Mouse (Mus musculus): ENCODE data around the gene Ptprk.

Ptprk gene

DNA sequence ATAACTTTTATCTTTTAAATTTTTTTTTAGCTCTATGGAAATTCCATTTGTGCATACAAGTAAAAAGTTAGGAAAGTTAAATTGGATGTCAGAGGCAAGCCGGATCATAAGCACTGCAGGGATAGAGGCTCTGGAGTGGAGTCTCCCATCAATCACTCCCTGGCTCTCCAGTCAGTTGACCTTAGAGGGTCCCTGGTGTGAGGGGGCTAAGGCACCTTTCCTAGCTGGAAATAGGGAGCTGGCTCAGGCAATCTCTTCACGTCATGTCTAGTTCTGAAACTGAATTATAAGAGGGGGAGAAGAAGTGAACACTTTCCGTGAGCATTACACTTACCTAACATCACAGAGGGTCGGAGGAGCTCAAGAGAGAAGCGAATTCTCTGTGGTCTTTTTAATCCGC, 110.1 kb downstream of the Ptprk start:
- no peak for DNase-seq (ENCODE audit: low spot score)

DNA sequence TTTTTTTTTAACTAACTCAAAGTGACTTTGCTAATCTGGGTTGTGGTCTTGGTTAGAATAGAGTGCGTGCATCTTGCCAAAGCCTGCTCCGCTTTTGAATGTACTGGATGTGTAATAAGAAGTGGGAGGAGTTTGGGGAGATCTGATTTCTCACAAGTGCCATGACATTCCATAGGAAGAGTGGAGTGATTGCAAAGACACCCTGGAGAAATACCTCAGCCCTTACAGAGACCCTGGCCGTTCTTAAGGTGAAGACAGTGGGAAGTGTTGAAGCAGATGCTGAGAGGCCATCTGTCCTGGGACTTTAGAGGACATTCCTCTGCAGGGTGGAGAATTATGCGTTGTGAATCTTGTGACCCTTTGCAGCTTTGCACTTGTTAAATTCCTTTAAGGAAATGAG, 110.7 kb downstream of the Ptprk start:
- no peak for DNase-seq (ENCODE audit: low spot score)

DNA sequence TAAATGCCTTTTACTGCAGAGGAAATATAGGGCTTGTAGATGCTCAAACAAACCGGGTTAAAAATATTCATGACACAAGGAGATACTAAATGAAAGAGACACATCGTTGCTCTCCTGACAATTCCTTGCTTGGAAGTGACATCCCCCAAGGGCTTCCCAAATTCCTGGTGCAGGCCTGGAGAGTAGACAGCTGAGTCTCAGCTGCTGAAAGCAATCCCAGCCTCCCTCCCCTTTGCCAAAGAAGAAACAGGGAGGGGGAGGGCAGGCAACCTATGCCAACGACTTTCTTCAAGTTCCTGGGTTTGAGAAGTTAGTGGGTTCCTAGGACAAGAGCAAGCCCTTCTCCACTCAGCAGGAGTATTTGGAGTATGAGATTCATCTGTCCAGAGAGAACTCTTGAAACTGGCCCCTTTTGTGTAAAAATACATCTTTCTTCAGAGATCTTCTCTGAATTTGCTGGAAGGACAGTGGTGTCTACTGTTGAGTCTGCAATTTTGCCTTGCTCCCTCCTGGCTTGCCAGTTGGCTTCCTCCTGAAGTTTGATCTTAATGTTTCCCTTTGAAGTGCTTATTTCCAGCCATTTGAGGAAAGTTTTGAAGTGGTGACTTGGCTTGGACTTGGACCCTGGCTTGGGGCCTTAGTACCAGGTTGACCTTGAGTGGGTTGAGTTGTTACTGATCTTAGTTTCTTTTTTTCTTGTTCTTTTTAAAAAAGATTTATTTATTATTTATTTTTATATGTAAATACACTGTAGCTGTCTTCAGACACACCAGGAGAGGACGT, 111.6 kb downstream of the Ptprk start:
- no peak for DNase-seq (ENCODE audit: low spot score)

DNA sequence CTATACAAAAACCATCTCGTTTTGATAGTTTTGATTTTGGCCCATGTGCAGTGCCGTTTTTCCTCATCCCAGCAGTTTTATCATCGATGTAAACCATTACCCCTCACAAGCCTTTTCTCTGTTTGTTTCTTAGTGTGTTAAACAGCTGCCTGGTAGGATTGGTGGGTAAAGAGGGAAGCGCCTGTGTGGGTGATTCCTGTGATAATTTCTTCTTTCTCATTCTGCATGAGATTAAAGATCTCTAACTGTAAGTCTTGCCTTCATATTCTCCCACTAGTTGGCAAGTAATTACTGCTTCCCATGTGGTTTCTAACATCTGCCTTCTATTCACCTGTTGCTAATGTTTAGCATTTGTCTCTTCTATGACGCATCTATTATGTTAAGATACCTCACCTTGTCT, 116.8 kb downstream of the Ptprk start:
- DNase-seq (ENCODE audit: low spot score) = no peak

DNA sequence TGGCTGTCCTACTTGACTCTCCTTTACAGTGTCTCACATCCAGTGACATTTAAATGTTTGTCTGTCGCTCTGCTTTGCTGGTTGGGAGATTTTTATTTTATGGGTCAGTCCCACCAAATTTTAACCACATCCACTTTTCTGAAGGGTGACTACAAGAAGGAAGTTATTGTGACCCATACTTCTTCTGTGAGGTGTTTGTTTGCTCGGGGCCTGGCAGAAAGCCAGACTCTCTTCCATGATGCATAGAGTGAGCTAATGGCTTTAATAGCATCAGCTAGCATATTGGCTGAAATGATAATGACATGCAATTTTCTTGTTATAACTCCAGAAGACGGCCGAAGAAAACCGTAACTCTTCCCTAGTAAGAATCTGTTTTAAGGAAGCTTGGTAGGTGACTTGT, 119.0 kb downstream of the Ptprk start:
- no peak for DNase-seq (ENCODE audit: low spot score)

DNA sequence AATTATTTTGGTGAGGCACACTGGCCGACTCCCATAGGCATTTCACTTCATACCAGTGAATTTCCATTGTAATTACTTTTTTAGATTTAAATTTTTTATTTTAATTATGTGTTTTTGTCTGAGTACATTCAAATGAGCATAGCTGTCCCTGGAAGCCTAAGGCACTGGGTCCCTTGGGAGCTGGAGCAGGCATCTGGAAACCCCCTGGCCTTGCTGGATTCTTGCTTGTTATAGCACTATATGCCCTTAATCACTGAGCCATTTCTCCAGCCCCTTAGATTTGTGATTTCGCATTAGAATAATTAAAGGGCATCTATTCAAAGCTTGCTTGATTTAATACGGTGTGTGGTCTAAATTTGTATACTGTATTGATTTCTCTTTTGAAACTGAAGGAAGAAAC, 126.0 kb downstream of the Ptprk start:
- DNase-seq (ENCODE audit: low spot score) = no peak

DNA sequence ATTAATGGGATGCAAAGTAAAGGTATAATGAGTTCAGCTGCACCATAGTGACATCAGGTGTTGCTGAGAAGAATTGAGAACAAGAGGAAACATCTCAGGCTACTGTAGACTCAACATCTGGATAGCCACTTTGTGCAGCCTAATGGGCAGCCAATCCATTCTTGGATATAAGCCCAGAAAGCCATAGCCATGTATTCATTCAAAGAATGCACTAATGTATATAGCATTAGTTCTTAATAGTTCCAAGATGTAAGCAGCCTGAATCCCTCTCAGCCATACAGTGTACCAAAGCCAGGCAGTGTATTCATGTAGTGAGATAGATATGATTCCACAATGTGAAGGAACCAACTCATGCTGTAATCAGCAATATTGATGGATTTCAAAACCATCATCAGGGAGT, 134.8 kb downstream of the Ptprk start:
- no peak for DNase-seq (ENCODE audit: low spot score)

DNA sequence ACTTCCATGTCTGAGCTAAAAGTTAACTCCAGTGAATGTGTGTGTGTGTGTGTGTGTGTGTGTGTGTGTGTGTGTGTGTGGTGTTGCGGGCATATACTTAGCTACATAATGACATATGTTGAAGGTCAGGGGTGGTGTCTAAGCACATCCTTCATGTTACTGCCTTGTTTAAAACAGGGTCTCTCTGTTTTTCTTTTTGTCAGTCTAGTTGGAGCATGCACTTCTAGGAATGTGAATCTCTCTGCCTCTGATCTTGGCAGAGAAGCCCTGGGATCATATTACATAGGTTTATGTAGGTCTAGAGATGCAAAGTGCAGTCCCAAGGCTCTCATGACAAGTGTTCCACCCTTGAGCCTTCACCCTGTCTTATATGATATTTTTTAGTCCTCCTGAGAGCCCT, 137.5 kb downstream of the Ptprk start:
- no peak for DNase-seq (ENCODE audit: low spot score)

DNA sequence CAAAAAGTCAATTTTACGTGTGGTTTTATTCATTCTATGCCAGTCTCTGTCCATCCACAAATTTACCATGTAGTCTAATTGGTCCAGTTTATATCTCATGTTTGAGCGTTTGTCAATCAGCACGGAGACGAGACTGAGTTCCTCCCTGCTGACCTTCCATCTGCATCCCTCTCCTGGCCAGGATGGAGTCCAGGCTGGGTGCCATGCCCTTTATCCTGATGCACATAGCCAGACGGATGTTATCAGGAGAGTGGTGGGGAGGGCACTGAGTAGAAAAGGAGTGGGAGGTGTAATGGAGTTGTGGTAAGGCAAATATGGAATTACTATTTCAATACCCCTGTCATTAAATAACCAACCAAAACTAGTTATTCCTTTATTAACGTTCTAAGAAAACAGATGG, 140.5 kb downstream of the Ptprk start:
- no peak for DNase-seq (ENCODE audit: low spot score)

DNA sequence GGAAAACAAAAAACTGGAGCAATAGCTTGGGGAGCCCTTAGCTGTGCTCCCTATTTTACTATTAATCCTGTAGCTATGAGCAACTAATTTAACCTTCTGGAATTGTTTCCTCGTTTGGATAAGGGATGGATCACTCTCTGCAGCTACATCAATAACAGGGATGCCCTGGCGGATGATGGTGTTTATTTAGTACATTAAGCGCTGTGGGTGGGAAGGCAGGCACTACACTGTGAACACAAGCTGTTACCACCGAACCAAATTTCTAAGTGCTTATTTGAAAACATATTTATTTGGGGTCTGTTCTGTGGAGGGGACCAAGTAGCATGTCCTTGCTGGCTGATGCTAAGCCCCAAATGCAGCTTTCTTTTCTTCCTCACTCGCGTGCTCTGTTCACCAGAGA, 149.0 kb downstream of the Ptprk start:
- no peak for DNase-seq (ENCODE audit: low spot score)

DNA sequence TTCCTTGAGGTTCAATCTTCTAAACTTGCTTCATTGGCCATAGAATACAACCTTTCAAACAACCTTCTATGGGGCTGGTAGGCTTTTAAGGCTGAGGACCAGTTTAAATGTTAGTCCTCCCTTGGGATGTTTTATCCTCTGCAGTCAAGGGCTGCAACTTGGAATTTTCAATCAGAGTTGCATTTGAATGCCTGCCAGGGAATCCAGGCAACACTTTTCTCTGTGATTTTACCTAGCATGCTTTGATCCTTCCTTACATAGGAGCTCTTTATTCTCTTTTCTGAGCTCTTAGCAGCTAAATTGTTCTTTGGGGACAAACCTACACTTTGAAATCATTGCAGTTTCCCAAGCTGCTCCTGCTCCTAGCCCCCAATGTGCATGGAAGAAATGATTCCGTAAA, 149.8 kb downstream of the Ptprk start:
- no peak for DNase-seq (ENCODE audit: low spot score)

DNA sequence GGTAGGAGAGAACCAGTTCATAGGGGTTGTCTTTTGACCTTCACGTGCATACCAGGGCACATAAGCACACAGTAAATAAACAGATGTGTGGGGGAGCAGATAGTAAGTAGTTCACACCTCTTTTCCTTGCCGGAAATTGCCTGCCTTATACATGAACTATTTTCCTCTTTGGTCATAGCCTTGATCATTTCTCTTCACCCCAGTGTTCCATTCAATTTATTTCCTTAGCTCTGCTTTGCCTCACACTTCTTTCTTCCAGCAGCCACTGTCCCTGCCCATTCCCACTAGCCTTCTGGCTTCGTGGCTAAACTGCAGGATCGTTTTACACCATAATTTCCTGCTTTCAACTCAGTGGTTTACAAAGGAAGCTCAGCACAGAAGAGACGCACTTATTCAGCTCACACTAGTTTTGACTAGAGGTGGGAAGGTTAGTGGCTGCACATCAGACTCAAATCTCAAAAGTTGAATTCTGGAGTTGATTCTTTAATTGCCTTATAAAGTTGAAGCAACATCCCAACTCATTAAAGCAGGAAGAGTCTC, 151.0 kb downstream of the Ptprk start:
- DNase-seq (ENCODE audit: low spot score) = no peak

DNA sequence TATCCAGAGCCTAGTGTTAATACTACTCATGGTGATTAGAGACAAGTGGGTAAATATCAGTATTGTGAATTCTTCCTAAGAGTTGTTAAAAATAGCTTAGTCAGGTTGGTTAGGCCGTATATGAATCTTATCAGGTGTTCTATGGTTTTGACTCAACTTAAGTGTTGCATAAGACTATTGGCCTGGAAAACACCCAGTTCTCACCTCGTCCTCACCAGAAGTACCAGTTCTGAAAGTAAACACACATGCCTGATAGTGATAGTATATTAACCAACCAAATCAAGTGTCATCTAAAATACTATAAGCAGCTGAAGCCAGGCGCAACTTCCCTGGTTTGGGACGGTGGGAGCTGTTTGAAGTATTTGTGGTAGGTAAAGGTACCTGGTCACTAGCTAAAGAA, 153.1 kb downstream of the Ptprk start:
- DNase-seq (ENCODE audit: low spot score) = no peak

DNA sequence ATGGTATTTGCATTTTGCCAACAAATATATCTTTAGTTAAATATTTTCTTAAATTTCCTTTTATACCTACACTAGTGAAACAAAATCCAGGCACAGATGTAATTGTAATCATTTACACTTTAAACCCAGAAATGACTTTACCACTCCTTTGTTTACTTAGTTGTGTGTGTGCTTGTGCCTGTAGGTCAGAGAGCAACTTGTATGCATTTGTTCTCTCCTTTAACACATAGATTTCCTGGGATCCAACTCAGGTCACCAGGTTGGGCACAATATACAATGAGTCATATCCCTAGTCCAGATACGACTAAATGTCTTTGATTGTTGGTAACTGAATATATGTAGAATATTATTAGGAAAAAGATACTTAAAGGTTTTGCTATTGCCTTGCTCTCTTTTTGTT, 153.6 kb downstream of the Ptprk start:
- no peak for DNase-seq (ENCODE audit: low spot score)

DNA sequence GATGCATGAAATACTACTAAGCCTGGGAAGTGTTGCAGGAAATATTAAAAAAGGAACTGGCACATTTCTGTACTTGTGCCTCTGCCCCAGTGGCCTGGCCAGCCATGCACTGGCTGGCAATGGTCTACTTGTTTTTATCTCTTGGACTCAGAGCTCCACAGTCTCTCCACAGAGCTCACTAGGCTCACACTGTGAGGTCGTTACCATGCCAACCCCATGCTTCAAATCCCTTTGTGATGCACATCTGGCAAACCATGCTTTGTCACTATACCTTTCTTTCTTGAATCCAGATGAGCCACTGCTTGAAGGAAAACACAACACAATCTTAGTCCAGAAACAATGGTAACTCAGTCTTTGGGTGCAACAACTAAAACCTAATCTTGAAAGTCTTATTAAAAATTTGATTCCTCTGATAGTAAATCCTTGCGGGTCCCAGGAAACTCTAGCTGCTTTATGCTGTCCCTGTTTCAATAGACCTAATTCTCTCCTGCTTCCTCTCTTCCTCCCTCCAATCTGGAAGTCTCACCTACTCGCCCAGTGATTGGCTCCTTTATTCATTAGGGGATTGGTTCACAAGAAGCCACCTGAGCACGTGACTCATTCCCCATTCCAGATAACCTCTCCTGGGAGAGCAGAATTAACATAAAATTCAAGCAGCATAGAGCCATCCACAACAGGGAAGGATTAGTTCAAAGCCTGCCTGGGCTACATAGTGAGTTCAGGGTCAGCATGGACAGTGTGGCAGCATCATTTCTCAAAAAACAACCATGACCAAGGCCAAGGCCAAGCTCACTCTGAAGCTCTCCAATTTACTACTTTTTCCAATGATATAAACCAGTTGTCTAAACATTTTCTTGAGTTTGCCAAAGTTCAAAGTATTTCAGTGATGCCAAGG, 157.9 kb downstream of the Ptprk start:
- no peak for DNase-seq (ENCODE audit: low spot score)

DNA sequence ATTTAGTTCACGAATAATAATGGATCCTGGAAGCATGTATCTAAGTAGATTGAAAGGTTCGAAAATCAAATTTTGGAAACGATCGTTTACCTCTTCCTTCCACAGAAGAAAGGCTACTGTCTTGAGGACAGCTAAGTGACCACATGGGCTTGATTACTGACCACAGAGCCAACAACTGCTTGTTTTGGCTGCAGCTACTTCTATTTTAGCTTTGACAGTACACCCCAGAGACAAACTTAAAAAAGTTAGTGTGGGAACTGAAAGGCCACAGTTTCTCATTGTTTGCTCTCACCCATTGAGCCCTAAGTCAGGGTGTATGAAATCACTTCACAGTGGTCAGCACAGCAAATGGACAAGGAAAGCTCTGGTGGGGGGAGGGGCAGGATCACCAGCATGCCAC, 174.4 kb downstream of the Ptprk start:
- DNase-seq (ENCODE audit: low spot score) = no peak

DNA sequence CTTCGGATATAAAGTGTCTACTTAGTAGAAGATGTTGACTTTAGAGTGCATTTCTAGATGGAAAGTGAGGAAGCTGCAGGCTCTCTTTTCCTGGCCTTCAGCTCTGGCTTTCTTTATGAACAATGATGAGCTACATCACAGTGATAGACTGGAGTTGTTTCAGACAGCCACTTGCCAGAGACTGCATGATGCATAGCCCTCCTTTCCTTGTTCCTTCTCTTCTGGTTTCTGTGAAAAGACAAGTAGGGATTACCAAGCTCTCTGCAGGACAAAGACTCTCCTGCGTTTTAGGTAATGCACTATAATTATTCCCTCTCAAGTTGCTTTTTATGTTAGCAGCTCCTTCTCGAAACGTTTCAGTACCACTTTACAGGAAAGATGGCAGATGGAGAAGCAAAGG, 176.8 kb downstream of the Ptprk start:
- no peak for DNase-seq (ENCODE audit: low spot score)

DNA sequence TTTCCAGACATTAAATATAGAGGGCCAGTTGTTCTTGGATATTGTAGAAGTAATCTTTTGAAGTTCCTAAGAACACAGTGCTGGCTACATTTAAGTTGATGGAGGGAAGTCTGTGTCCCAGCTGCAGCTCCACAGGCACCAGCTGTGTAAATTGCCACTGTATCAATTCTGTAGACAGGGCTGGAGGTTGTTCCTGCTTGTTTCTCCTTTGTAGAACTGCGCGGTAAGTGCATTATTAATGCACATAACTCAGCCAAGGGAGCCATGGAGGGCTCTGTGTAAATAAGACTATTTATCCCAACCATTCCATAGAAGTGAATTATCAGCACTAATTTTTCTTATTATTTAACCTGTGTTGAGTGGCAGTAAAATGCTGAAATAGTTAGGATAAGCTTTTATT, 186.0 kb downstream of the Ptprk start:
- no peak for DNase-seq (ENCODE audit: low spot score)

DNA sequence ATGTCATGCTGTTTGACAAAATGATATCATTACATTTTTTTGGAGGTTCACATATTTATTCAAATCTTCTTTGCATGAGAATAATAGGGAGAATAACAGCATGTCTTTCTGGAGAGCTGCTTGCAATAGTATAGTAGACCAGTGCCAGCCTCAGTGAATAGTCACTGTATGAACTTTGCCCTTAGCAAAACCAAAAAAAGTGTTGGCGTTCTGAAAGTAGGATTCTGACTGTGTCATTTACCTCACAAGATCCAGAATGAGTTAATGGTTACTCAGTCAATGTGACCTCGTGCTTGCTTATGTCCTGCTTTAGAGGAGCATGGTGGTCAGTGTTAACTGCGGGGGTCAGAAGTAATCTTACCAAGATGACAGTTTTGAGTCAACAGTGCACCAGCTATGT, 187.5 kb downstream of the Ptprk start:
- no peak for DNase-seq (ENCODE audit: low spot score)

DNA sequence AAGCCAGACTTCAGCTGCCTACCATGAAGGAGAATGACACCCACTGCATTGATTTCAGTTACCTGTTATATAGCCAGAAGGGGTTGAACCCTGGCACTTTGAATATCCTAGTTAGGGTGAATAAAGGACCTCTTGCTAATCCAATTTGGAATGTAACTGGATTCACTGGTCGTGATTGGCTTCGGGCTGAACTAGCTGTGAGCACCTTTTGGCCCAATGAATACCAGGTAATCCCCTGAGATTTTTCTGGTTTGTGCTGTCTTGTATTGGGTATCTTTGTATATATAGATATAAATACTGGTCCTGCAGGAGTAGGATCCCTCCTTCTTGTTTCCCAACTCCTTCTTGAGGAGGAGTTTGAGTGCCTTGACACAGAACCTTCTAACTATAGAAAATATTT, 188.9 kb downstream of the Ptprk start:
- DNase-seq (ENCODE audit: low spot score) = no peak

DNA sequence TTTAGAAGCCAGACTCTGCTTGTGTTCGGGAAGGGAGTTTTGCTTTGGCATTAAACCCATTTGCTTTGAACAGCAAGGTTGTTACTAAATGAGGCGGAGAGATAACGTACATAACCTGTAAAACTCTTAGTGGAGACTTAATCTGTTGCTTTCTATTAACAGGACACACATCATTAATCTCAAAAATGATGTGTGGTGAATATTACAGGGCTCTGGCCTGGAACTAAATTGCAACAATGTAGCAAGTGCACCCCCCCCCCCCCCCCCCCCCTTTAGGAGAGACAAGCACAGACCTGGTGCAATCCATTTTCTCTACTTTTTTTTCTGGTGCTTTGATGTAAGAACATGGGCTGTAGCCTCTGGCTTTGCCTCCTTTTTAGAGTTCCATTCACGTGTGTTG, 195.7 kb downstream of the Ptprk start:
- no peak for DNase-seq (ENCODE audit: low spot score)

DNA sequence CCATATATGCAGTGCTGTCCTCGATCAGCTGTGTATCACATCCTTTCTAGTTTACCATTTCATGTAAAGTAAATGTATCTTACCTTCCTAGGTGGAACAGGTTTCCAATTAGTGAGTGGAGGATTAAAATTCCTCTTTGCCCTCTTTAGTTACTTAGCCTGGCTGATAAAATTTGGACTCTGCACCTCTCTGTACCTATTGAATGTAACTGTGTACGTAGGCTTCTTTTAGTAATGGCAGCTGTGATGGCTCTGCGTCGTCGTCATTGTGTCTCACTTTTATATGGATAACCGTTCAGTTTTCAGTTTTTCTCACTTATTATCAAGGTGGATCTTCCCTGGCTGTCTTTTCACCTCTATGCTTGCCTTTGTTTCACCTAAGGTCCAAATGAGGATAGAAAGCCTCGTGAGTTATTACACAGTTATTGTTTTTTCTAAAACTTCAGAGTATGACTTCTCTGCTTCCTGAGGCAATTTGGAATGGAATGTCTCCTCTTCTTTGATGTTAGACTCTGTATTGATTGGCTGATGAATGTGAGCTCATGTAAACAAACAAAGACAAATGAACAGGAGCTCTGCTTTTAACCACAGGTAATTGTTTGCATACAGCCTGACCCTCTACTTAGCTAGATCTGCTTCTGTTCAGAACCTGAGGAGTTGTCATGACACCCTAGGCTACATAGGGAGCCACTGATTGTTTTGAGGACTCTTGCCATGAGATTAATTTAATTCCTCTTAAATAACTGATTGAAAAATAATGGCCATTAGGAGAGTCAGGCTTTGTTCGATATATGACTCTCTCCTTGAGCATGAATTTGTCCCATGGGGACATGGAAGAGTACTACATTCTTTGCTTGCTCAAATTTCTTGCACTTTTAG, 197.3 kb downstream of the Ptprk start:
- DNase-seq (ENCODE audit: low spot score) = no peak

All from testis, postnatal 10 days (tissue).